Mouse (Mus musculus): Measurements from ENCODE around the gene Nadk2. TPM values are rescaled to one million over a fixed set of nuclear protein-coding genes. Genes with fewer than 3 reads are reported as not detected.

Gene Nadk2
- polyA plus RNA-seq, 1 experiment, result 31.8 TPM

DNA sequence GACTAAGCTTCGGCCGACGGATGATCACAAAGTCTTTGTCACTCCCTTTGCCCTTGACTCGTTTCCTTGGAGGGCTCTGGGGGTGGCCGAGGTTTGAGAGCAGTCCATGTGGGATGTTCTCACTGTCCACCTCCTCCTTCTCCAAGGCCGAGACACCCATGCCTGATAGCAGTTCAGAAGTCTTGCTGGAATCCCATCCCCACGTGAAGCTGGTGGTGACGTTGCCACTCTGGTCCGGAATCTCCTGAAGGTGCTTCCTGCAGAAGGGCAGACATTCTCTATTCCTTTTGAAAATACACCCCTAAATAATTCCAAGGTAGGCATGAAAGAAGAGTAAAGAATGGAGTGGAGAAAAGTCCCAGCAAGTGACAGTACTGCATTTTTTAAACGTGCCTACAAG lies 68.4 kb downstream of the Nadk2 start:
- DNase-seq (ENCODE audit: low read depth), result peak; percentile 29
- no peak for TF ChIP-seq POLR2A (IDR thresholded peaks at IDR 0.05; ENCODE audit: borderline replicate concordance, extremely low read depth, insufficient read depth, insufficient read length, poor library complexity, severe bottlenecking)
- no peak for TF ChIP-seq CTCF (IDR thresholded peaks at IDR 0.05; ENCODE audit: borderline replicate concordance, extremely low read depth, insufficient read depth, insufficient read length)

GRCm38 (mm10) chr15:9140252-9140680 lies 69.2 kb downstream of the Nadk2 start, which contains the start of gene Lmbrd2:
TSS of gene Lmbrd2 (plus strand) at chr15:9140550.
- TF ChIP-seq POLR2A (IDR thresholded peaks at IDR 0.05; ENCODE audit: borderline replicate concordance, extremely low read depth, insufficient read depth, insufficient read length, poor library complexity, severe bottlenecking) (peak; percentile 48; the same call in 1 of the 2 replicates), CTCF (IDR thresholded peaks at IDR 0.05; ENCODE audit: borderline replicate concordance, extremely low read depth, insufficient read depth, insufficient read length) (no peak)
- DNase-seq (ENCODE audit: low read depth), result peak; percentile 100

DNA sequence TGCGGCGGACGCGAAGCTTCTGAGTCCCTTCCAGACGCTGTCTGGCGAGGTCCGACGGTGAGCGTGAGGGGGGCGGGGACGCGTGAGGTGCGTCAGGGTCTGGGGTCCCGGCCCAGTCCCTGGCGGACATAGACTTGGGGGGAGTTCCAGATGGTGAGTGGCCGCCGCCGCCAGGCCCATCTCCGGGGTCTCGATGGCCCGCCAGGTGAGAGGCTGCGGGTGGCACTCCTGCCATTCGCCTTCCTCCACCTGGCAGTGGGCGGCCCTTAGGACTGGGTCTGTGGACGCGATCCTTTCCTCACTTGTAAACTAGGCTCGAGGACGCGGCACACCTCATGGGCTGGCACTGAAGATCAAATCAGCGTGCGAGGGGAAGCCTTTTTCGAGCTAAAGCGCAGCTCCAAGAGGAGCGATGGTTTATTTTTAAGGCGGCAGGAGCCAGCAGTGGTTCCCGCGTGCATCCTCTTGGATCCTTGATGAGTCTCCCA lies 69.7 kb downstream of the Nadk2 start:
- no peak for TF ChIP-seq CTCF (IDR thresholded peaks at IDR 0.05; ENCODE audit: borderline replicate concordance, extremely low read depth, insufficient read depth, insufficient read length)
- TF ChIP-seq POLR2A (IDR thresholded peaks at IDR 0.05; ENCODE audit: borderline replicate concordance, extremely low read depth, insufficient read depth, insufficient read length, poor library complexity, severe bottlenecking), result no peak
- DNase-seq (ENCODE audit: low read depth), result peak; percentile 71

DNA sequence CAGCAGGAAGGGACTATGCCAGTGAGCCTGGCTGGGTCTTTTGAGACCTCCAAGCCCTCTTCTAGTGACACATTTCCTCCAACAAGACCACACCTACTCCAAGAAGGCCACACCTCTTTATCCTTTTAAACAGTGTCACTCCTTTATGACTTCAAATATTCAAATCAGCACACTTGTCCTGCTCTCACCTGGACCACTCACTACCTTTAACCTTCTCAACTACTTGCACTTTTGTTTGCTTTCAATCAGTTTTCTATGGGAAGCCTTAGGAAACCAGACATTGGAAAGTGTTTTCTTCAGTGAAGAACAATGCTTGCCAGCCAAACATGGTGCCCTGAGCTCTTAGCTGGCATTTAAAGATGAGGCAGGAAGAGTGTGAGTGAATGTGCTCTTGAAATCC lies 84.3 kb downstream of the Nadk2 start, which contains the start of gene Skp2:
Gene Skp2 (minus strand): TSS at position 101 of the 400 bp plus-strand sequence.
- TF ChIP-seq CTCF (IDR thresholded peaks at IDR 0.05; ENCODE audit: borderline replicate concordance, extremely low read depth, insufficient read depth, insufficient read length) (no peak), POLR2A (IDR thresholded peaks at IDR 0.05; ENCODE audit: borderline replicate concordance, extremely low read depth, insufficient read depth, insufficient read length, poor library complexity, severe bottlenecking) (no peak)
- DNase-seq (ENCODE audit: low read depth), result no peak

Other genes starting within 250 kb of the Nadk2 start
- 4.5 and 7.5 TPM in 2 replicates for gene Ranbp3l, start 103.3 kb upstream of the Nadk2 start, polyA plus RNA-seq (2012; rRNA removed)
- 11.0 and 14.5 TPM in 2 replicates for gene Lmbrd2, start 69.3 kb downstream of the Nadk2 start, polyA plus RNA-seq (2012; rRNA removed)
- gene Skp2, start 84.2 kb downstream of the Nadk2 start, polyA plus RNA-seq (2012; rRNA removed), result 10.9 and 15.7 TPM in 2 replicates
- not detected in 2 replicates for gene Ugt3a1, start 205.6 kb downstream of the Nadk2 start, polyA plus RNA-seq (2012; rRNA removed)